Mouse (Mus musculus) MEL (cell line): ENCODE measurements around the gene Prss32. TPM values are rescaled to one million over a fixed set of nuclear protein-coding genes. Genes with fewer than 3 reads are reported as not detected.

Experiments used
- DNase-seq: peaks from one replicate; pipeline ENCODE4 v3.0.0; 2011; ENCODE audit warnings: low read depth, low spot score
- H3K27ac ChIP-seq: 2 replicates; pipeline ENCODE4 v1.5.1; 2012; ENCODE audit warnings: low read depth, mild to moderate bottlenecking, control low read depth, low read length, moderate library complexity; ENCODE audit not compliant: control insufficient read depth
- H3K27me3 ChIP-seq, 2 experiments: fragments of 150-350 bp in 1 of 2; sonication (generic) in 1 of 2; 2 replicates each; pipeline ENCODE4 v1.6.1; 2012; ENCODE audit warnings: low read length in 2 of 2, mild to moderate bottlenecking in 2 of 2, improper control_type of control experiment in 1 of 2, moderate library complexity in 1 of 2; ENCODE audit not compliant: insufficient read depth in 2 of 2, control insufficient read depth in 1 of 2
- H3K36me3 ChIP-seq, 2 experiments: 2 replicates each; pipeline ENCODE4 v1.6.1; 2012 to 2014; ENCODE audit warnings: low read length in 2 of 2, improper control_type of control experiment in 1 of 2, inconsistent platforms in 1 of 2, mild to moderate bottlenecking in 1 of 2; ENCODE audit not compliant: insufficient read depth in 2 of 2, control insufficient read depth in 1 of 2
- H3K4me1 ChIP-seq, 2 experiments: fragments of 150-350 bp in 1 of 2; sonication (generic) in 1 of 2; 2 replicates each; pipeline ENCODE4 v1.6.1; 2012; ENCODE audit warnings: low read length in 2 of 2, improper control_type of control experiment in 1 of 2, mild to moderate bottlenecking in 1 of 2; ENCODE audit not compliant: insufficient read depth in 2 of 2, control insufficient read depth in 1 of 2
- H3K4me3 ChIP-seq, 2 experiments: fragments of 150-350 bp in 1 of 2; sonication (generic) in 1 of 2; 2 replicates each; pipeline ENCODE4 v1.5.1; 2012; ENCODE audit warnings: low read depth in 2 of 2, low read length in 2 of 2, mild to moderate bottlenecking in 2 of 2, moderate library complexity in 2 of 2, control low read depth in 1 of 2, improper control_type of control experiment in 1 of 2; ENCODE audit not compliant: control insufficient read depth in 1 of 2, insufficient read depth in 1 of 2
- H3K79me2 ChIP-seq: 2 replicates; pipeline ENCODE4 v1.6.1; 2012; ENCODE audit warnings: mild to moderate bottlenecking, low read length, moderate library complexity; ENCODE audit not compliant: control insufficient read depth, poor library complexity, insufficient read depth
- H3K9ac ChIP-seq: 2 replicates; pipeline ENCODE4 v1.6.1; 2012; ENCODE audit warnings: low read depth, mild to moderate bottlenecking, control low read depth, low read length, moderate library complexity; ENCODE audit not compliant: control insufficient read depth, poor library complexity, severe bottlenecking
- H3K9me3 ChIP-seq: fragments of 150-350 bp; sonication (generic); replicated peaks from 2 replicates; pipeline ENCODE4 v1.6.1; 2012; ENCODE audit warnings: mild to moderate bottlenecking, low read length, improper control_type of control experiment, moderate library complexity; ENCODE audit not compliant: insufficient read depth
- BHLHE40 ChIP-seq: IDR thresholded peaks from 2 replicates; pipeline ENCODE4 v1.6.1; 2012; ENCODE audit warnings: low read depth, mild to moderate bottlenecking, inconsistent platforms, low read length, improper control_type of control experiment, borderline replicate concordance
- CHD1 ChIP-seq: IDR thresholded peaks from 2 replicates; pipeline ENCODE4 v1.6.1; 2012; ENCODE audit warnings: low read depth, mild to moderate bottlenecking, inconsistent platforms, low read length, improper control_type of control experiment
- CHD2 ChIP-seq: IDR thresholded peaks from 2 replicates; pipeline ENCODE4 v1.6.1; 2011; ENCODE audit warnings: low read length, improper control_type of control experiment
- CTCF ChIP-seq, 3 experiments: IDR thresholded peaks in 2 of 3; conservative IDR thresholded peaks in 1 of 3; 2 replicates each; pipeline ENCODE4 v1.5.1; 2011 to 2012; ENCODE audit warnings: low read length in 3 of 3, low read depth in 2 of 3, mild to moderate bottlenecking in 2 of 3, improper control_type of control experiment in 1 of 3, inconsistent platforms in 1 of 3, mixed read lengths in 1 of 3, moderate library complexity in 1 of 3; ENCODE audit not compliant: control insufficient read depth in 1 of 3, insufficient read depth in 1 of 3, poor library complexity in 1 of 3, severe bottlenecking in 1 of 3
- E2F4 ChIP-seq: IDR thresholded peaks from 2 replicates; pipeline ENCODE4 v1.6.1; 2011; ENCODE audit warnings: low read depth, low read length, improper control_type of control experiment, borderline replicate concordance
- ELF1 ChIP-seq: IDR thresholded peaks from 2 replicates; pipeline ENCODE4 v1.6.1; 2014; ENCODE audit warnings: low read depth, mild to moderate bottlenecking, inconsistent platforms, low read length, improper control_type of control experiment, moderate library complexity
- EP300 ChIP-seq, 2 experiments: IDR thresholded peaks; 2 replicates each; pipeline ENCODE4 v1.6.1; 2011; ENCODE audit warnings: improper control_type of control experiment in 2 of 2, low read length in 2 of 2, low read depth in 1 of 2, mild to moderate bottlenecking in 1 of 2
- ETS1 ChIP-seq: IDR thresholded peaks from 2 replicates; pipeline ENCODE4 v1.6.1; 2012; ENCODE audit warnings: low read depth, mild to moderate bottlenecking, inconsistent platforms, low read length, improper control_type of control experiment, moderate library complexity
- GABPA ChIP-seq: IDR thresholded peaks from 2 replicates; pipeline ENCODE4 v1.6.1; 2012; ENCODE audit warnings: low read depth, mild to moderate bottlenecking, inconsistent platforms, low read length, improper control_type of control experiment, moderate library complexity
- GATA1 ChIP-seq: IDR thresholded peaks from 2 replicates; pipeline ENCODE4 v1.6.1; 2011; ENCODE audit warnings: low read depth, low read length, improper control_type of control experiment
- JUND ChIP-seq: IDR thresholded peaks from 2 replicates; pipeline ENCODE4 v1.6.1; 2011; ENCODE audit warnings: low read depth, mild to moderate bottlenecking, improper control_type of control experiment, low read length
- KAT2A ChIP-seq: conservative IDR thresholded peaks from 2 replicates; pipeline ENCODE4 v1.6.1; 2012; ENCODE audit warnings: low read depth, low read length, improper control_type of control experiment, inconsistent platforms
- MAFK ChIP-seq: IDR thresholded peaks from 2 replicates; pipeline ENCODE4 v1.6.1; 2011; ENCODE audit warnings: low read depth, mild to moderate bottlenecking, low read length, improper control_type of control experiment, borderline replicate concordance
- MAX ChIP-seq: IDR thresholded peaks from 2 replicates; pipeline ENCODE4 v1.6.1; 2011; ENCODE audit warnings: low read length, improper control_type of control experiment
- MEF2A ChIP-seq: IDR thresholded peaks from 2 replicates; pipeline ENCODE4 v1.6.1; 2014; ENCODE audit warnings: low read depth, mild to moderate bottlenecking, inconsistent platforms, low read length, improper control_type of control experiment; ENCODE audit not compliant: poor library complexity, insufficient replicate concordance, severe bottlenecking; ENCODE audit errors: extremely low read depth
- MXI1 ChIP-seq: IDR thresholded peaks from 2 replicates; pipeline ENCODE4 v1.6.1; 2011; ENCODE audit warnings: mild to moderate bottlenecking, low read depth, low read length, improper control_type of control experiment
- MYC ChIP-seq: IDR thresholded peaks from 2 replicates; pipeline ENCODE4 v1.6.1; 2011; ENCODE audit warnings: low read depth, mild to moderate bottlenecking, low read length, improper control_type of control experiment, moderate library complexity
- NELFE ChIP-seq: IDR thresholded peaks from 2 replicates; pipeline ENCODE4 v1.6.1; 2011; ENCODE audit warnings: low read depth, low read length, improper control_type of control experiment
- NRF1 ChIP-seq: IDR thresholded peaks from 2 replicates; pipeline ENCODE4 v1.6.1; 2014; ENCODE audit warnings: low read depth, mild to moderate bottlenecking, inconsistent platforms, low read length, improper control_type of control experiment, moderate library complexity; ENCODE audit not compliant: poor library complexity, insufficient read depth, severe bottlenecking
- POLR2AphosphoS2 ChIP-seq: IDR thresholded peaks from 2 replicates; pipeline ENCODE4 v1.6.1; 2011; ENCODE audit warnings: low read length, improper control_type of control experiment
- POLR2AphosphoS5 ChIP-seq: IDR thresholded peaks from 2 replicates; pipeline ENCODE4 v1.6.1; 2012; ENCODE audit warnings: low read depth, borderline replicate concordance, mild to moderate bottlenecking, inconsistent platforms, low read length, moderate library complexity, mixed read lengths
- RAD21 ChIP-seq: IDR thresholded peaks from 2 replicates; pipeline ENCODE4 v1.6.1; 2011; ENCODE audit warnings: mild to moderate bottlenecking, low read depth, low read length, improper control_type of control experiment
- RCOR1 ChIP-seq: IDR thresholded peaks from 2 replicates; pipeline ENCODE4 v1.6.1; 2012; ENCODE audit warnings: low read depth, mild to moderate bottlenecking, inconsistent platforms, low read length, improper control_type of control experiment
- SIN3A ChIP-seq: IDR thresholded peaks from 2 replicates; pipeline ENCODE4 v1.6.1; 2012; ENCODE audit warnings: low read length, improper control_type of control experiment, inconsistent platforms
- SMC3 ChIP-seq: IDR thresholded peaks from 2 replicates; pipeline ENCODE4 v1.6.1; 2011; ENCODE audit warnings: low read depth, low read length, improper control_type of control experiment
- TAL1 ChIP-seq: IDR thresholded peaks from 2 replicates; pipeline ENCODE4 v1.6.1; 2012; ENCODE audit warnings: mild to moderate bottlenecking, inconsistent platforms, low read length, moderate library complexity, mixed read lengths
- TBP ChIP-seq: IDR thresholded peaks from 2 replicates; pipeline ENCODE4 v1.8.0; 2011; ENCODE audit warnings: low read depth, low read length, improper control_type of control experiment
- TCF12 ChIP-seq: IDR thresholded peaks from 2 replicates; pipeline ENCODE4 v1.6.1; 2014; ENCODE audit warnings: low read depth, mild to moderate bottlenecking, inconsistent platforms, low read length, improper control_type of control experiment, moderate library complexity
- UBTF ChIP-seq: IDR thresholded peaks from 2 replicates; pipeline ENCODE4 v1.6.1; 2012; ENCODE audit warnings: low read depth, mild to moderate bottlenecking, inconsistent platforms, low read length, improper control_type of control experiment, moderate library complexity, borderline replicate concordance; ENCODE audit not compliant: insufficient read depth
- USF2 ChIP-seq, 2 experiments: IDR thresholded peaks; 2 replicates each; pipeline ENCODE4 v1.6.1; 2011 to 2012; ENCODE audit warnings: improper control_type of control experiment in 2 of 2, low read length in 2 of 2, borderline replicate concordance in 1 of 2, inconsistent platforms in 1 of 2, low read depth in 1 of 2, mild to moderate bottlenecking in 1 of 2; ENCODE audit not compliant: insufficient read depth in 1 of 2
- ZC3H11A ChIP-seq: IDR thresholded peaks from 2 replicates; pipeline ENCODE4 v1.6.1; 2012; ENCODE audit warnings: low read depth, mild to moderate bottlenecking, inconsistent platforms, low read length, improper control_type of control experiment
- ZKSCAN1 ChIP-seq: IDR thresholded peaks from 2 replicates; pipeline ENCODE4 v1.6.1; 2012; ENCODE audit warnings: low read depth, mild to moderate bottlenecking, inconsistent platforms, low read length, improper control_type of control experiment, moderate library complexity
- ZMIZ1 ChIP-seq: IDR thresholded peaks from 2 replicates; pipeline ENCODE4 v1.6.1; 2012; ENCODE audit warnings: low read depth, mild to moderate bottlenecking, inconsistent platforms, low read length, improper control_type of control experiment, moderate library complexity
- ZNF384 ChIP-seq: IDR thresholded peaks from 2 replicates; pipeline ENCODE4 v1.6.1; 2012; ENCODE audit warnings: low read depth, mild to moderate bottlenecking, inconsistent platforms, low read length, improper control_type of control experiment
- polyA plus RNA-seq, 2 experiments: library from polyadenylated mRNA; stranded (reverse) in 1 of 2; unstranded in 1 of 2; fragments of >175 nt in 1 of 2; fragments of >200 nt in 1 of 2; gene quantifications; 2 replicates each; pipeline versions ENCODE4 v1.2.1 to v1.2.4; 2012; ENCODE audit warnings: low replicate concordance in 2 of 2, low read depth in 1 of 2; ENCODE audit not compliant: insufficient read length in 2 of 2, insufficient read depth in 1 of 2, missing spikeins in 1 of 2
- total RNA-seq: library from RNA; depleted of rRNA; stranded (reverse); fragments of 300-350 nt; gene quantifications from 2 replicates; pipeline ENCODE4 v1.2.3, GENCODE M21; 2012

Gene Prss32
- total and polyA plus RNA-seq, 3 experiments = 0.71 TPM; not detected in 2

DNA sequence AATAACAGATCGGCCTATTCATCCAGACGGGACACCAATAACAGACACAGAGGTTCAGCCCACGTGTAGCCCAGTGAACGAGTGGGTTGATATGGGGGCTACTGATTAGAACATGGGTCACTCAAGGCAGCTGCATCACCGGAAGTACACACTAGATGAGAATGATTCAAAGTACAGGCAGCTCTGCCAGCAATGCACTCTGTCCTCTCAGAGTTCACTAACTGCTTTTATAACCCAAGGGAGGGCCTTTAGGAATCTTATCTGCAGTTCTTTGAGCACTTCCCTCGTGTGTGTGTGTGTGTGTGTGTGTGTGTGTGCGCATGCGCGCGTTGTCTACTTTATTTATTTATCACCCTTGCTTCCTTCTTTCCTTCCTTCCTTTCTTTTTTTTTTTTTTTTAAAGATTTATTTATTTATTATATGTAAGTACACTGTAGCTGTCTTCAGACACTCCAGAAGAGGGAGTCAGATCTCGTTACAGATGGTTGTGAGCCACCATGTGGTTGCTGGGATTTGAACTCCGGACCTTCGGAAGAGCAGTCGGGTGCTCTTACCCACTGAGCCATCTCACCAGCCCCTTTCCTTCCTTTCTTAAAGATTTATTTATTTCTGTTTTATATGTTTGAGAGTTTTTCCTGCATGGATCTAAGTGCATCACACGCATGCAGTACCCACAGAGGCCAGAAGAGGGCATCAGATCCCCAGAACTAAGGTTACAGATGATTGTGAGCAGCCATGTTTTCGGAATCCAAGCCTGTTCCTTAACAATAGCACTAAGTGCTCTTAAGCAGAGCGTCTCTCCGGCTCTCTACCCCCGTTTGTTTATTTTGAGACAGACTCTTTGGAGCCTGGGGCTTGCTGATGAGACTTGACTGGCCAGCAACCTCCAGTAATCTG, 7.4 kb downstream of the Prss32 start:
- H3K9ac ChIP-seq = peak overlapping the region; percentile 48
- no peaks in the 10 kb centered on the region for H3K9me3 ChIP-seq
- peak; percentile 86 for DNase-seq
- peak; percentile 37; the same call in 1 of the 2 replicates for TF ChIP-seq POLR2AphosphoS2
- no peak for TF ChIP-seq GABPA
- TF ChIP-seq GATA1 = peak; percentile 73; the same call in 1 of the 2 replicates
- no peak for TF ChIP-seq ZKSCAN1
- TF ChIP-seq SMC3 = peak; percentile 56
- no peak; the same call in 1 of the 2 replicates for TF ChIP-seq KAT2A
- TF ChIP-seq CHD2 = no peak
- peak; percentile 60; the same call in 1 of the 2 replicates for TF ChIP-seq MXI1
- no peak for TF ChIP-seq TAL1
- no peak for TF ChIP-seq JUND
- TF ChIP-seq TCF12 = no peak
- no peak for TF ChIP-seq MAFK
- 0 out of 2 replicates have a peak, but pooled peaks have one; percentile 16 for TF ChIP-seq ZNF384
- TF ChIP-seq ZMIZ1 = no peak
- no peak for TF ChIP-seq POLR2AphosphoS5
- peak in 1 of 2 experiments; percentile 45; a peak in 2 of 4 replicates for TF ChIP-seq EP300 (IDR thresholded peaks at IDR 0.05; ENCODE audit: low read depth in 1 of 2, low read length in 2 of 2)
- no peak for TF ChIP-seq MEF2A
- peak; percentile 26; the same call in 1 of the 2 replicates for TF ChIP-seq SIN3A
- TF ChIP-seq MYC = peak; percentile 81; the same call in 1 of the 2 replicates
- no peak for TF ChIP-seq UBTF
- no peak for TF ChIP-seq CHD1
- peak; percentile 51; the same call in 1 of the 2 replicates for TF ChIP-seq ELF1
- peak; percentile 52 for TF ChIP-seq ETS1
- no peak for TF ChIP-seq ZC3H11A
- TF ChIP-seq USF2 (IDR thresholded peaks at IDR 0.05; ENCODE audit: borderline replicate concordance in 1 of 2, insufficient read depth in 1 of 2, low read depth in 1 of 2, low read length in 2 of 2) = no peak
- peak; percentile 39 for TF ChIP-seq RAD21
- peak; percentile 87 for TF ChIP-seq TBP
- peak; percentile 62 for TF ChIP-seq NELFE
- TF ChIP-seq MAX = peak; percentile 42; the same call in 1 of the 2 replicates
- peak; percentile 71 for TF ChIP-seq NRF1
- TF ChIP-seq CTCF (IDR thresholded peaks at IDR 0.05 in 2 of 3, conservative IDR thresholded peaks at IDR 0.05 in 1 of 3; ENCODE audit: control insufficient read depth in 1 of 3, insufficient read depth in 1 of 3, low read depth in 2 of 3, low read length in 3 of 3, poor library complexity in 1 of 3, severe bottlenecking in 1 of 3) = peak; percentile 65 to 84 (median 65)
- no peak for TF ChIP-seq E2F4
- TF ChIP-seq RCOR1 = no peak
- peak; percentile 26; the same call in 1 of the 2 replicates for TF ChIP-seq BHLHE40

More for the DNA sequence above, 7.4 kb downstream of the Prss32 start:
- Histone ChIP-seq H3K4me1 (peaks cover 2 to 4% of the 10 kb centered on the region in 2 experiments), H3K79me2 (no peaks in the 10 kb centered on the region), H3K27me3 (no peaks in the 10 kb centered on the region), H3K27ac (peak overlapping the region; percentile 64), H3K4me3 (peak overlapping the region; percentile 31 to 33; a peak in 3 of 4 replicates), H3K36me3 (peaks cover 0 to 2% of the 10 kb centered on the region in 2 experiments; a peak in 2 of 4 replicates)
